Mouse (Mus musculus): ENCODE data around the gene Ralgds.

- TF ChIP-seq MXI1 (IDR thresholded peaks at IDR 0.05; ENCODE audit: low read depth, low read length) (no peak), USF1 (IDR thresholded peaks at IDR 0.05; ENCODE audit: low read depth, low read length) (no peak), CTCF (conservative IDR thresholded peaks at IDR 0.05 in 1 of 2, IDR thresholded peaks at IDR 0.05 in 1 of 2; ENCODE audit: low read depth in 2 of 2, low read length in 2 of 2) (no peak), MAX (IDR thresholded peaks at IDR 0.05; ENCODE audit: low read length) (no peak), EP300 (IDR thresholded peaks at IDR 0.05; ENCODE audit: low read length) (no peak), POLR2A (IDR thresholded peaks at IDR 0.05; ENCODE audit: low read depth, low read length) (no peak), NRF1 (IDR thresholded peaks at IDR 0.05; ENCODE audit: low read depth, low read length) (no peak), HCFC1 (IDR thresholded peaks at IDR 0.05; ENCODE audit: low read depth, low read length) (no peak), UBTF (IDR thresholded peaks at IDR 0.05; ENCODE audit: low read depth, low read length) (no peak)
These were observed 53.6 kb downstream of the Ralgds start for GRCm38 (mm10) chr2:28566545-28566944.

All from CH12.LX (cell line).